Mouse (Mus musculus): Measurements from ENCODE around the gene Btf3. TPM values are rescaled to one million over a fixed set of nuclear protein-coding genes. Genes with fewer than 3 reads are reported as not detected.

Btf3 gene
- 407 to 450 TPM (median 423 TPM) in 4 replicates for total RNA-seq (2023; ENCODE audit: inconsistent age)

DNA sequence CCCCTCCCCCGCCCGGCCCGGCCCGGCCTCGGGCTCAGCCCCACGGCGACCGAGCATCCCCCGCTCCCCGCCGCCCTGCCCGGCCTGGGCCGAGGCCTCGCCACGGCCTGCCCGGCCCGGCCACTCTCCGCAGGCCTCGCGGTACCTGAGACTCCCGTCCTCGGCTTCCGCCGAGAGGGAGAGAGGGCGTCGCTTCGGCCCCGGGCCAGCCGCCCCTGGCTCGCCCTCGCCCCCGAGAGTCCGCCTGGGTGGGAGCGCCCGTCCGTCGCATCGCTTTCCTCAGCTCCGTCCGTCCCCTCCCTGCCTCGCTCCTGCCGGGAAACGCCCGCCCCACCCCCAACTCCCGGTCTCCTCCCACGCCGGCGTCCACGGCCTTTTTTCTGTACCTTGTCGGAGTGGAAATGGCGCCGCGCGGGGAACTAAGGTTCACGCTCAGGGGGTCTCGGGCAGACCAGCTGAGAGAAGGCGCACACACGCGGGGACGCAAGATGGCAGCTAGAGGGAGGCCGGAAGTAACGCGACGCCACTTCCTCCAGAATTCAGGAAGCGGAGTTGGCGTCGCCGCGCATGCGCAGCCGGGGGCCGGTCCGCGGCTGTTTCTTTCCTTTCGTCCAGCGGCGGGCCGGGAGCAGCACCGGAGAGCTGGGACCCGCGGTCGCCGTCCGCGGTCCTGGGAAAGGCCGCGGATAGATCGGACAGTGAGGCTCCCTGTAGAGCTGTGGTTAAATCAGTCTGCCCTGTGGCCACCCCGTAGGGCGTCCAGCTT, at the start of gene Btf3:
TSS of gene Btf3 (minus strand) at position 527 of the 766 bp plus-strand sequence.

DNA sequence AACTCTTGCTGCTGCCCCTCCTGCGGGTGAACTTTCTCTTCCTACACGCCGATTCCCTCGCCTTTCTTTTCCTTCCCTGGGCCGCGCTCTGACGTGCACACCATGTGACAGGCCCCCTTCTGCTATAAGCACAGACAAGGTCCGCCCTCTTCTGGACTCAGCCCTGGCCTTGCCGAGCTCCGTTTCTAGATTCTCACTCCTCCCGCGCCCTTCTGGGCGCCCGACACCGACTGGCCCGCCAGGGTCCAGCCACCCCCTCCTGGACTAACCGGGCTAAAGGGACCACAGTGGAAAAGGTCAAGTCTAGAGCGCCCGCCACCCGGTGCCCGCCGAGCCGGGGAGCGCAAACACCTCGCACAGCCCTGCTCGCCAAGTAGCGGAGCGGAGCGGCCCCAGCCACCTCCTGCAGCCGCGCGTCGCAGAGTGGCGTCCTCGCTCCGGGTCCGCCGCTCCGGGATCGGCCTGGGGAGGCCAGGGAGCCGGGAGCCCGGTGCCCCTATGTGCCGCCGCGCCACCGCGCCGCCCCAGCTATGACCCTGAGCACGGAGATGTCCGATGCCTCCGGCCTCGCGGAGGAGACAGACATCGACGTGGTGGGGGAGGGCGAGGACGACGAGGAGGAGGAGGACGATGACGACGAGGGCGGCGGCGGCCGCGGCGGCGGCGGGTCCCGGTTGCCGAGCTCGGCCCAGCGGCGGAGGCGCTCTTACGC, 37.4 kb upstream of the Btf3 start, which contains the start of gene Foxd1:
TSS of gene Foxd1 (plus strand) at position 153 of the 712 bp plus-strand sequence.

DNA sequence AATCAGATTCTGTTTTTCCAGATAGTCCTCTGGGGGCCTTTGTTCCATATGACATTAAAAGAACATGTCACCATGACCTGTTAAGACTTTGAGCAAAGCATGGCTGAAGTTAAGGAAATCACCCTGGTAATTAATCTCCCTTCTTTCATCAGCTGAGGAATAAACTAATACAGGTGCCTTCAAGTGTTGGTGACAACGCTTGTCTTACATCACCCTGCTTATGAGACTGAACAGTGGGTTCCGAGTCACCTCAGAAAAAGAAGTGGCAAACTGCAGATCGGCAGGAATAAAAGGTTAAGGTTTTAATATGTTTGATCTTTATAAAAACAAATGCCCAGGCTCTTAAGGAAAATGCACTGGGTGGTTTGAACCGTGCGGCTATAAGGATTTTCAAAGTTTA, 37.1 kb downstream of the Btf3 start, which contains the start of gene Gm21976:
TSS of gene Gm21976 (plus strand) at position 202 of the 400 bp plus-strand sequence.

GRCm38 (mm10) chr13:98262636-98263457, 54.0 kb downstream of the Btf3 start, which contains the start of the genes Utp15 and Ankra2:
TSS of gene Utp15 (minus strand) at chr13:98263041.
TSS of gene Ankra2 (plus strand) at chr13:98263074.

Other genes with a start within 250 kb of the Btf3 start
- not detected in 4 replicates for gene Arhgef28, start 110.6 kb downstream of the Btf3 start, total RNA-seq (2023; ENCODE audit: inconsistent age)
- 72.2 to 78.5 TPM (median 74.1 TPM) in 4 replicates for gene Utp15, start 54.0 kb downstream of the Btf3 start, total RNA-seq (2023; ENCODE audit: inconsistent age)
- 29.4 to 37.8 TPM (median 33.6 TPM) in 4 replicates for gene Ankra2, start 53.9 kb downstream of the Btf3 start, total RNA-seq (2023; ENCODE audit: inconsistent age)
- gene Gm21976, start 37.1 kb downstream of the Btf3 start, total RNA-seq (2023; ENCODE audit: inconsistent age) = not detected in 4 replicates
- gene Foxd1, start 37.2 kb upstream of the Btf3 start, total RNA-seq (2023; ENCODE audit: inconsistent age) = 0.12 TPM in 1 of 4 replicates, not detected in the others
- not detected in 4 replicates for gene Gm10320, start 175.0 kb upstream of the Btf3 start, total RNA-seq (2023; ENCODE audit: inconsistent age)